Comparison of ENCODE assay signal across 39 mouse cellular contexts in the genomic region with DNA sequence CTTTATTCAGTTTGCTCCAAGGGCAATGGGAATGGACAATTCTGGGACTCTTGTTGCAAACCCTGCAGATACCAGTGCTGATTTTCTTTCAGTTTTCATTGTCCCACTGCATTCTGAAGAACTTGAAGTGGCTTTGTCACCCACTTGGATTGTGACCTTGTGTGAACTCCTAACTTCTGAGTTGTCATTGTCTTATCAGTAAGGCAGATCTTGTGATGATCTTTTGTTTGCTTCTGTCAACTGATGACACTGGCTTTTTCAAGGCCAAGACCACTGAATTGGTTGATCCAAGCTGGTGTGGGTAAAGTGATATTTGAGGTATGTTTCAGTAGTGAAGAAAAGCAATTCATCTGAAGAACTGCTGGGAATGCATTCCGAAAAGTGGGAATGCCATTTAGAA. TPM values are rescaled to one million over a fixed set of nuclear protein-coding genes. Genes with fewer than 3 reads are reported as not detected.
"Had no signal": no experiment of that assay in that cellular context is flagged by ENCODE, and none has a peak within 500 bp of the region (broad histone marks: within the 10 kb centered on the region; RNA-seq: fewer than 3 reads in every experiment).

No protein-coding gene starts in this region.

- H3K9me3 ChIP-seq: heart, embryonic 10.5 days; heart, embryonic 12.5 days; heart, embryonic 13.5 days; heart, embryonic 15.5 days; hindbrain, embryonic 10.5 days; hindbrain, embryonic 12.5 days; hindbrain, embryonic 13.5 days; hindbrain, embryonic 15.5 days; intestine, embryonic 15.5 days; kidney, embryonic 15.5 days had no signal

- ATAC-seq: hindbrain, embryonic 16.5 days; hindbrain, postnatal 0 days; inflammation-experienced regulatory T-cells, adult 6 months; intestine, embryonic 15.5 days; intestine, embryonic 16.5 days; intestine, postnatal 0 days had no signal

- H3K4me3 ChIP-seq: heart, embryonic 10.5 days; heart, embryonic 12.5 days; heart, embryonic 13.5 days; heart, embryonic 15.5 days; hindbrain, embryonic 10.5 days; hindbrain, embryonic 12.5 days; hindbrain, embryonic 13.5 days; hindbrain, embryonic 15.5 days; intestine, embryonic 15.5 days; kidney, embryonic 15.5 days; layer of hippocampus, adult 2 months had no signal

- H3K9ac ChIP-seq: heart, embryonic 12.5 days; heart, embryonic 13.5 days; heart, embryonic 15.5 days; hindbrain, embryonic 12.5 days; hindbrain, embryonic 13.5 days; hindbrain, embryonic 14.5 days; hindbrain, embryonic 15.5 days; intestine, embryonic 15.5 days; kidney, embryonic 15.5 days had no signal

- H3K4me2 ChIP-seq: heart, embryonic 11.5 days; heart, embryonic 12.5 days; heart, embryonic 13.5 days; heart, embryonic 15.5 days; hindbrain, embryonic 12.5 days; hindbrain, embryonic 13.5 days; hindbrain, embryonic 14.5 days; hindbrain, embryonic 15.5 days; intestine, embryonic 15.5 days; kidney, embryonic 15.5 days had no signal

- DNase-seq: heart, postnatal 10 days; heart, postnatal 14 days; heart, postnatal 36 days; heart, postnatal 4 days; kidney, adult 11 months; kidney, adult 18-20 months; kidney, adult 2 months; kidney, adult 8-10 months; kidney, adult 9 months; kidney, postnatal 10 days; kidney, postnatal 14 days; kidney, postnatal 25 days; kidney, postnatal 36 days; kidney, postnatal 4 days; layer of hippocampus, adult 9-11 months; layer of hippocampus, postnatal 36 days had no signal

- H3K27ac ChIP-seq: heart, embryonic 10.5 days; heart, embryonic 13.5 days; heart, embryonic 15.5 days; hindbrain, embryonic 10.5 days; hindbrain, embryonic 12.5 days; hindbrain, embryonic 13.5 days; hindbrain, embryonic 14.5 days; hindbrain, embryonic 15.5 days; hindbrain, postnatal 0 days; intestine, embryonic 15.5 days; kidney, embryonic 15.5 days; kidney, postnatal 0 days; layer of hippocampus, adult 2 months had no signal

- H3K27me3 ChIP-seq: heart, embryonic 12.5 days; heart, embryonic 13.5 days; heart, embryonic 15.5 days; hindbrain, embryonic 12.5 days; hindbrain, embryonic 13.5 days; hindbrain, embryonic 15.5 days; intestine, embryonic 15.5 days; kidney, embryonic 15.5 days had no signal

RNA-seq across cellular contexts. Expression of gene 1700092M07Rik, which starts 4.9 kb away (rescaled TPM):
- total RNA-seq: heart, postnatal 10 days; heart, postnatal 25 days; heart, postnatal 36 days; heart, postnatal 4 days; hematopoietic stem cell, adult 5-6 weeks; hindbrain, postnatal 0 days had no signal
- polyA plus RNA-seq: heart, embryonic 14.5 days; large intestine, adult 2 months had no signal
